Mouse (Mus musculus) ovary, postnatal 14 days (tissue): ENCODE measurements at regions not wholly inside any gene's neighbourhood (a gene's known extent, or its start where the extent isn't known, plus 50 kb on each side); places are given as distances from the start of the nearest gene placed in this dataset.
A peak's percentile ranks its signal among the peaks of the same experiment; 100 is the strongest.

ENCODE experiments used
- DNase-seq: peaks from one replicate; pipeline ENCODE4 v3.0.0; 2022; ENCODE audit warnings: low spot score

GRCm38 (mm10) chrX:97923956-97924355 lies 224.6 kb upstream of the Ar start:
- DNase-seq: peak; percentile 11

- no peak for DNase-seq
These were observed 224.2 kb upstream of the Ar start for GRCm38 (mm10) chrX:97924361-97924760.

- no peak for DNase-seq
These were observed 222.8 kb upstream of the Ar start for GRCm38 (mm10) chrX:97925811-97926210.
